Mouse (Mus musculus): Measurements from ENCODE around the gene BC030867. TPM values are rescaled to one million over a fixed set of nuclear protein-coding genes. Genes with fewer than 3 reads are reported as not detected.

The BC030867 gene
- polyA plus RNA-seq (2012; ENCODE audit: insufficient read depth, insufficient read length, missing spikeins): 6.3 and 7.2 TPM in 2 replicates

DNA sequence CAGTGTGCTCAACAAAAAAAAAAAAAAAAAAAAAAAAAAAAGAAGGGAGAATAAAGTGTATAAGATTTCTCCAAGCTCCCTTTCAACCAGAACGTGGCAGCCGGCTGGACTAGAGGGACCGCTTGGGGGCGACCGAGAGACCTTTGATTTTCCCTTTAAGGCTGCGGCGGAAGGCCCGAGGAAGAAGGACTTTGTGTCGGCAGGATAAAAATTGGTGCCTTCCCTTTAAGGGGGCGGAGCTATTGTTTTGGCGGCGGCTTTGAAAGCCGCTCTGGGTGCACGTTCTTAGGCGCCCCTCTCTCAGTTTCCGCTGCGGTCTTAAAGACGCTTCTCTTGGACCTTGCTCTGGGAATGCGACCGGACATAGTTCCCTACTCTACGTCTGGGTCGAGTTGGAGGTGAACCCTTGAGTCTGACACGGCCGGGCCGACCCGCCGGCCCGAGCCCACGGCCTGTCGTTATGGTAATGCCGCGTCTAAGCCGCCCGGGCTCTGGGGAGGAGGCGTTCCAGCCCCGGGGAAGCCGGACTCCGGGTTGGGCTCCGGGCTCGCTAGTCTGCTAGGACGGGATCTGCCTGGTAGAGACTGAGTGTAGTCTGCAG is at the start of gene BC030867:
Gene BC030867, plus strand, starts transcription at position 253 of the 601 bp plus-strand sequence.
- Histone ChIP-seq H3K4me3 (ENCODE audit: insufficient read depth, low read length) (peak within 1 kb of the TSS; percentile 64), H3K27ac (ENCODE audit: insufficient read depth, low read depth, low read length) (peak within 1 kb of the TSS; percentile 11), H3K4me1 (ENCODE audit: control insufficient read depth, insufficient read depth, low read length) (peaks cover 16% of the 10 kb centered on the region)
- peak; percentile 50; the same call in 1 of the 2 replicates for TF ChIP-seq CTCF (IDR thresholded peaks at IDR 0.05; ENCODE audit: low read depth, low read length)
- TF ChIP-seq POLR2A (IDR thresholded peaks at IDR 0.05; ENCODE audit: borderline replicate concordance, low read depth, low read length): no peak

GRCm38 (mm10) chr11:102199856-102200255 is 48.8 kb upstream of the BC030867 start:
- TF ChIP-seq POLR2A (IDR thresholded peaks at IDR 0.05; ENCODE audit: borderline replicate concordance, low read depth, low read length): no peak
- no peak for TF ChIP-seq CTCF (IDR thresholded peaks at IDR 0.05; ENCODE audit: low read depth, low read length)
- H3K27ac ChIP-seq (ENCODE audit: insufficient read depth, low read depth, low read length): no peak overlapping the region
- no peaks in the 10 kb centered on the region for H3K4me1 ChIP-seq (ENCODE audit: control insufficient read depth, insufficient read depth, low read length)
- no peak overlapping the region for H3K4me3 ChIP-seq (ENCODE audit: insufficient read depth, low read length)

DNA sequence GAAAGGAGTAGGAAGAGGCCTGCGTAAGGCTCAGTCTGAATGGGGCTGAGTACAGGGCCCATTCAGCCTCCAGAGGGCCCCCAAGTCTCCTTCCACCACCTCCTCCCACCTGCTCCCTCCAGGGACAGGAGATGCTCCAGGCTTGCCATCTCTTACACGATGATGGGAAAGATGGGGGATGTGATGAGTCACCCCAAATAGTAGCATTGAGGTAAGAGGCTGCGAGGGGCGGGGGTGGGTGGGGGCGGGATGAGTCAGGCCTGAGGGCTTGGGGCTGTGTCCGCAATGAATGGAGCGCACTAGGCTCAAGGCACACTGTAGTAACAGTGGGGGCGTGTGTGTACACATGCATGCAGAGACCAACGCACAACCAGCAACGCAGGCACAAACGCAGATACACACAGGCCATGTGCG is 47.3 kb upstream of the BC030867 start:
- no peaks in the 10 kb centered on the region for H3K4me1 ChIP-seq (ENCODE audit: control insufficient read depth, insufficient read depth, low read length)
- H3K4me3 ChIP-seq (ENCODE audit: insufficient read depth, low read length): no peak overlapping the region
- no peak overlapping the region for H3K27ac ChIP-seq (ENCODE audit: insufficient read depth, low read depth, low read length)
- no peak for TF ChIP-seq POLR2A (IDR thresholded peaks at IDR 0.05; ENCODE audit: borderline replicate concordance, low read depth, low read length)
- TF ChIP-seq CTCF (IDR thresholded peaks at IDR 0.05; ENCODE audit: low read depth, low read length): no peak

GRCm38 (mm10) chr11:102206481-102206880 is 42.2 kb upstream of the BC030867 start:
- Histone ChIP-seq H3K4me3 (ENCODE audit: insufficient read depth, low read length) (no peak overlapping the region), H3K4me1 (ENCODE audit: control insufficient read depth, insufficient read depth, low read length) (peaks cover 27% of the 10 kb centered on the region), H3K27ac (ENCODE audit: insufficient read depth, low read depth, low read length) (no peak overlapping the region)
- TF ChIP-seq CTCF (IDR thresholded peaks at IDR 0.05; ENCODE audit: low read depth, low read length): no peak
- no peak for TF ChIP-seq POLR2A (IDR thresholded peaks at IDR 0.05; ENCODE audit: borderline replicate concordance, low read depth, low read length)

DNA sequence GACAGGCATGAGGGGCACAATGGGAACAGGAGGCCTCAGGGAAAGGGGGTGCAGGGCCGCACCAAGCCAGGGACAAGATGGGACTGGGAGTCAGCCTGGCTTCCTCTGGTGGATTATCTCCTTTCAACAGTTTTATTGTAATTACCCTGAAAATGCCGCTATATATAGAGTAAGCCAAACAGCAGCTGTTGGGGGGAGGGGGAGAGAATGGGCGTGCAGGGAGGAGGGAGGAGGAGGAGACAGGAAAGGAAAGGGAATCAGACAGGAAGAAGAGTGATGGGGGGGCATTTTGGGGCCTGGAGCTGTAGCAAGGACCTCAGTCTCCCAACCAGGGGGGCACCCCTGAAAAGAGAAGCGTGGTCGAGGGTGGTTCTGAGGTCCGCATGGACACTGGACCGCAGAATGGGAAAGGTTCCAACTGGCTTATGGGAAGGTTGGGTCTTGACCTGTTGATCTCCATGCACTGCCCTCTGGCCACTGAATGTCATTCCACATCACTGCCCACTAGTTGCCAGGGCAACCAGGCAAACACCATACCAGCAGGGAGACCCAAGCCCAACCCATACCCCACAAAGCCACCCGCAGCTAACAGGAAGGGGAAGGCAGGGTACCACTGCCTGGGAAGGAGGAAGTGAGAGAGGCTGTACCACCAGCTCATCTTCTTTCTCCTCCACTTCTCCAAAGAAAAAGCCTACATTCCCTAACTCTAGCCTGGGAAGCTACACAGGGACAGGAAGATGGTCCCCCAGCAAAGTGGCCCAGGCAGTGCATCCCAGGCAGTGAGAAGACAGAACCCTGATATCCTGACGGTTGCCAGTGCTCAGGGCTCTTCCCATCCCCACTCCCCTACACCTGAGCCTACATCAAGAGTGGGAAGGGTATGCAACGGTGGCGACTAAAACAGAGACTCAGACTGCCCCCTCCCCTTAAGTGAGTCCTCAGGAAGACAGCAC is 40.6 kb upstream of the BC030867 start:
- H3K4me1 ChIP-seq (ENCODE audit: control insufficient read depth, insufficient read depth, low read length): peaks cover 27% of the 10 kb centered on the region
- peak overlapping the region; percentile 8; the same call in 1 of the 2 replicates for H3K27ac ChIP-seq (ENCODE audit: insufficient read depth, low read depth, low read length)
- no peak for TF ChIP-seq POLR2A (IDR thresholded peaks at IDR 0.05; ENCODE audit: borderline replicate concordance, low read depth, low read length)
- TF ChIP-seq CTCF (IDR thresholded peaks at IDR 0.05; ENCODE audit: low read depth, low read length): no peak
- H3K4me3 ChIP-seq (ENCODE audit: insufficient read depth, low read length): no peak overlapping the region

DNA sequence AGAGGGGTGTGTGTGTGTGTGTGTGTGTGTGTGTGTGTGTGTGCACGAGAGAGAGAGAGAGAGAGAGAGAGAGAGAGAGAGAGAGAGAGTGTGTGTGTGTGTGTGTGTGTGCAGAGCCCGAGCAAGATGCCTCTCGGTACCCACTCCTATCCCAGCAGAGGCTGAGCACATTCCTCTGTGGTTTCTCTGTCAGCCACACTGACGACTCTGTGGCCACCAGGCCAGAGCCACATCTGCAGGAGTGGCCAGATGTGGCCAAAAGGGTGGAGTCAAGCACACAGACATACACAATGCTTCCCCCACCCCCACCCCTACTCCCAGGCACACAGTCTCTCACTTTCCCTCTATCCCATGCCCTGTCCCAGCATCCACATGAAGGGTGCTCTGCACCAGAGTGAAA is 39.8 kb upstream of the BC030867 start:
- no peak overlapping the region for H3K27ac ChIP-seq (ENCODE audit: insufficient read depth, low read depth, low read length)
- no peak overlapping the region for H3K4me3 ChIP-seq (ENCODE audit: insufficient read depth, low read length)
- no peak for TF ChIP-seq CTCF (IDR thresholded peaks at IDR 0.05; ENCODE audit: low read depth, low read length)
- TF ChIP-seq POLR2A (IDR thresholded peaks at IDR 0.05; ENCODE audit: borderline replicate concordance, low read depth, low read length): no peak
- H3K4me1 ChIP-seq (ENCODE audit: control insufficient read depth, insufficient read depth, low read length): peaks cover 27% of the 10 kb centered on the region

GRCm38 (mm10) chr11:102209742-102210141 is 38.9 kb upstream of the BC030867 start:
- Histone ChIP-seq H3K27ac (ENCODE audit: insufficient read depth, low read depth, low read length) (no peak overlapping the region), H3K4me1 (ENCODE audit: control insufficient read depth, insufficient read depth, low read length) (peaks cover 30% of the 10 kb centered on the region), H3K4me3 (ENCODE audit: insufficient read depth, low read length) (no peak overlapping the region)
- no peak for TF ChIP-seq POLR2A (IDR thresholded peaks at IDR 0.05; ENCODE audit: borderline replicate concordance, low read depth, low read length)
- TF ChIP-seq CTCF (IDR thresholded peaks at IDR 0.05; ENCODE audit: low read depth, low read length): peak; percentile 74

- Histone ChIP-seq H3K27ac (ENCODE audit: insufficient read depth, low read depth, low read length) (no peak overlapping the region), H3K4me3 (ENCODE audit: insufficient read depth, low read length) (no peak overlapping the region), H3K4me1 (ENCODE audit: control insufficient read depth, insufficient read depth, low read length) (peaks cover 34% of the 10 kb centered on the region)
These were observed 38.5 kb upstream of the BC030867 start for GRCm38 (mm10) chr11:102210185-102210584.

GRCm38 (mm10) chr11:102211011-102211410 is 37.7 kb upstream of the BC030867 start:
- Histone ChIP-seq H3K4me3 (ENCODE audit: insufficient read depth, low read length) (no peak overlapping the region), H3K27ac (ENCODE audit: insufficient read depth, low read depth, low read length) (no peak overlapping the region), H3K4me1 (ENCODE audit: control insufficient read depth, insufficient read depth, low read length) (peaks cover 41% of the 10 kb centered on the region)
- no peak for TF ChIP-seq POLR2A (IDR thresholded peaks at IDR 0.05; ENCODE audit: borderline replicate concordance, low read depth, low read length)

More at GRCm38 (mm10) chr11:102210185-102210584, 38.5 kb upstream of the BC030867 start:
- TF ChIP-seq CTCF (IDR thresholded peaks at IDR 0.05; ENCODE audit: low read depth, low read length) (no peak), POLR2A (IDR thresholded peaks at IDR 0.05; ENCODE audit: borderline replicate concordance, low read depth, low read length) (no peak)

DNA sequence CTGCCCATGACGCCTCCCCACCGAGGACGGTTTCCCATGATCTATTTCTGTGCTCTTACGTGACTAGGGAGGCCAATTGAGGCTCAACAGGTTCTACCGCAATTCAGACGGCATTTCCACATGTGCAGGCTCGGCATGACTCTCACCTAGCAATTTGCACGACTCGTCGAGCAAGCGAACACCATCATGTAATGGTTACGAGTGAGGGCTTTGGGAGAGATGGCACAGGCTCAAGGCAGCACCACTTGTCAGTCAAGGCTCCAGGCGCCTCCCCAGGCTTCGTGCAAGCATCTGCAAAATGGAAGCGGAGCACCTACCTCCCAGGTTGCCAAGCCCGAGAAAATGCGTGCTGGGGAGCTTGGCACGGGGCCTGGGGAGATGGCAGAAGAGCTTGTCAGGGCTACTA is 36.7 kb upstream of the BC030867 start:
- TF ChIP-seq CTCF (IDR thresholded peaks at IDR 0.05; ENCODE audit: low read depth, low read length) (no peak), POLR2A (IDR thresholded peaks at IDR 0.05; ENCODE audit: borderline replicate concordance, low read depth, low read length) (no peak)
- Histone ChIP-seq H3K27ac (ENCODE audit: insufficient read depth, low read depth, low read length) (no peak overlapping the region), H3K4me3 (ENCODE audit: insufficient read depth, low read length) (no peak overlapping the region), H3K4me1 (ENCODE audit: control insufficient read depth, insufficient read depth, low read length) (peaks cover 49% of the 10 kb centered on the region)

Data from bone marrow macrophage, adult 2 months (primary cell).